Mouse (Mus musculus): ENCODE measurements around the gene Prkag2. TPM values are rescaled to one million over a fixed set of nuclear protein-coding genes. Genes with fewer than 3 reads are reported as not detected.

Prkag2 gene
- polyA plus RNA-seq, 1 experiment from 2014 or later, result 125 TPM

DNA sequence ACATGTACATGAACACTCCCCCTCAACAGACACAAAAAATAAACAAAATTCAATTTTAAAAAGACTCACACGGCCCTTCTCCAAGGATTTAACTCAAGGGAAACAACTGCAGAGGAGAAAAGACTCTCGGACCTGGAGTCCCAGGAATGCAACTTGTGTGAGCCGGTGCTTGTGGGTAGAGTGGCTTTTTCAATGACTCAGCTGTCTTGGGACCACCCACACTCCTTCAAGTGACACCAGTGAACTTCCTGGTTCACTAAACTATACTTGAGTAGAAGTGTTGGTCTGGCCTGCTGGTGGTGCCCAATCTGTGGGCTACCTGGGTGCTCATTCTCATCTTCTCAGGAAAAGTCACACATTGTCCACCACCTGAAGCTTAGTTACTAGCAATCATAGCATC lies 53.7 kb downstream of the Prkag2 start:
- Histone ChIP-seq H3K27me3 (ENCODE audit: control insufficient read depth, insufficient read depth, low read length) (no peaks in the 10 kb centered on the region), H3K4me1 (ENCODE audit: control insufficient read depth, insufficient read depth, low read length) (0 out of 2 replicates have a peak, but pooled peaks cover 2% of the 10 kb centered on the region), H3K9me3 (replicated peaks; ENCODE audit: control insufficient read depth, low read length) (no peaks in the 10 kb centered on the region; the same call in 1 of the 2 replicates), H3K4me2 (ENCODE audit: low read depth, low read length) (no peak overlapping the region), H3K36me3 (ENCODE audit: control insufficient read depth, insufficient read depth) (no peaks in the 10 kb centered on the region), H3K9ac (ENCODE audit: low read length) (no peak overlapping the region), H3K27ac (ENCODE audit: low read length) (no peak overlapping the region), H3K4me3 (ENCODE audit: low read length) (no peak overlapping the region)
- WGBS, result 69% methylated on average over 3 of the region's 3 CpGs
- ATAC-seq (replicated peaks; ENCODE audit: extremely low read depth, insufficient read depth, low FRiP score), result no peak

DNA sequence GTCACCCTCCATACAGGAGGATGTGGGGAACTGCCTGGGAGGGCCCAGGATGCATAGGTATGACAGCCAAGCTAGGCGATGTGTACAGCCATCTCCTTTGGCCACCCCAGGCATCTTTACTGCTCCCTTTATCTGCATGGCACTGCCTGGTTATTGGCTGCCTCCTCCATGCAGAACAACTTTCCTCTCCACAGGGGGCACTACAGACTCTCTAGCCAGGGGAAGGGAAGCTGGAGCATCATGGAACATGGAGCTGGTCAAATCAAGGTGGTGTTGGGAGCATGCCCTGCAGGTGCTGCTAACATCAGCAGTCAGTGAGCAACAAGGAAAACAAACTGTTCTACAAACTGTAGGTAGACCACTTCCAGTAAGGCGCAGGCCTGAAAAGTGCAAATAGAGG lies 56.4 kb downstream of the Prkag2 start:
- Histone ChIP-seq H3K4me3 (ENCODE audit: low read length) (no peak overlapping the region), H3K9me3 (replicated peaks; ENCODE audit: control insufficient read depth, low read length) (no peaks in the 10 kb centered on the region; the same call in 1 of the 2 replicates), H3K36me3 (ENCODE audit: control insufficient read depth, insufficient read depth) (no peaks in the 10 kb centered on the region), H3K27ac (ENCODE audit: low read length) (no peak overlapping the region), H3K9ac (ENCODE audit: low read length) (no peak overlapping the region), H3K4me2 (ENCODE audit: low read depth, low read length) (no peak overlapping the region), H3K4me1 (ENCODE audit: control insufficient read depth, insufficient read depth, low read length) (peaks cover 5% of the 10 kb centered on the region; the same call in 1 of the 2 replicates), H3K27me3 (ENCODE audit: control insufficient read depth, insufficient read depth, low read length) (no peaks in the 10 kb centered on the region)
- ATAC-seq (replicated peaks; ENCODE audit: extremely low read depth, insufficient read depth, low FRiP score), result no peak
- WGBS, result 89% methylated on average over 2 of the region's 2 CpGs

DNA sequence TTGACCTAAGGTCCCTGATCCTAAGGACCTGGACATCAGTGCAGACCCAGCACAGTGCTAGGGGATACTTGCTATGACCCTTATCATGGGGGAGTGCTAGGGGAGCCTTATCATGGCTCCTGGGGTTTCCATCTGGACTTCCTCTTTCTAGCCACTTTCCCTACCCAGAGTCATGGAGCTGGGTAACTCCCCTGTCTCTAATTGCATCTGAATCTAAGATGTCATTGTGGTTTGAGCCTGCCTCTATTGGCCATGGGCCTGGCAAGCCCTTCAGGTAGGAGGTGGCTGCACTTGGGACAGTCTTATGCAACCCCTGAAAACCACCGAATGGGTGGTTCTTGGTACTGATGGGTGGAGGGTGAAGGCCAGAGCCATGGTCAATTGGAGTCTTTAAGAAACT lies 58.5 kb downstream of the Prkag2 start:
- no peak overlapping the region for H3K9ac ChIP-seq (ENCODE audit: low read length)
- no peaks in the 10 kb centered on the region; the same call in 1 of the 2 replicates for H3K9me3 ChIP-seq (replicated peaks; ENCODE audit: control insufficient read depth, low read length)
- no peak overlapping the region for H3K4me3 ChIP-seq (ENCODE audit: low read length)
- H3K4me2 ChIP-seq (ENCODE audit: low read depth, low read length), result no peak overlapping the region
- peaks cover 5% of the 10 kb centered on the region; the same call in 1 of the 2 replicates for H3K4me1 ChIP-seq (ENCODE audit: control insufficient read depth, insufficient read depth, low read length)
- ATAC-seq (replicated peaks; ENCODE audit: extremely low read depth, insufficient read depth, low FRiP score), result no peak
- no peaks in the 10 kb centered on the region for H3K27me3 ChIP-seq (ENCODE audit: control insufficient read depth, insufficient read depth, low read length)
- 85% methylated on average over 1 of the region's 1 CpGs for WGBS
- no peaks in the 10 kb centered on the region for H3K36me3 ChIP-seq (ENCODE audit: control insufficient read depth, insufficient read depth)
- H3K27ac ChIP-seq (ENCODE audit: low read length), result no peak overlapping the region

DNA sequence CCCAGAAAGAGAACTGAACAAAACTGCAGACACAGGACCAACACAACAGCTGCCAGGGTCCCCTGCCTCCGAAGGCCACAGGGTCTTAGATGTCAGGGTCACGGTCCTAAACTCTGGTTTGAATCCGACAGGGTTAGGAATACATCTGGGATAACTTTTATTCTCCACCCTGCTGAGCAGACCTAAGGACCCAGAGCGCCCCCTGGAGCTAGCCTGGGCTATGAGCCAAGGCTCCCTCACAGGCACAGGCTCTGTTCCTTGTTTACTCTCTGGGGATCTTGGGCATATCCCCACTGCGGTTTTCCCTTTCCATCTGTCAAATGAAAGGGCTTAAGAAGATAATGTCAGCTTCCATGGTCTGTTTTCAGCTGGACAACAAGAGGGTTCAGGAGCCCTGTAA lies 59.1 kb downstream of the Prkag2 start:
- no peak overlapping the region for H3K4me2 ChIP-seq (ENCODE audit: low read depth, low read length)
- ATAC-seq (replicated peaks; ENCODE audit: extremely low read depth, insufficient read depth, low FRiP score), result no peak
- H3K27me3 ChIP-seq (ENCODE audit: control insufficient read depth, insufficient read depth, low read length), result no peaks in the 10 kb centered on the region
- H3K27ac ChIP-seq (ENCODE audit: low read length), result no peak overlapping the region
- H3K9me3 ChIP-seq (replicated peaks; ENCODE audit: control insufficient read depth, low read length), result no peaks in the 10 kb centered on the region; the same call in 1 of the 2 replicates
- no peak overlapping the region for H3K9ac ChIP-seq (ENCODE audit: low read length)
- peaks cover 5% of the 10 kb centered on the region; the same call in 1 of the 2 replicates for H3K4me1 ChIP-seq (ENCODE audit: control insufficient read depth, insufficient read depth, low read length)
- H3K36me3 ChIP-seq (ENCODE audit: control insufficient read depth, insufficient read depth), result no peaks in the 10 kb centered on the region
- WGBS, result 29% methylated on average over 5 of the region's 5 CpGs
- no peak overlapping the region for H3K4me3 ChIP-seq (ENCODE audit: low read length)

DNA sequence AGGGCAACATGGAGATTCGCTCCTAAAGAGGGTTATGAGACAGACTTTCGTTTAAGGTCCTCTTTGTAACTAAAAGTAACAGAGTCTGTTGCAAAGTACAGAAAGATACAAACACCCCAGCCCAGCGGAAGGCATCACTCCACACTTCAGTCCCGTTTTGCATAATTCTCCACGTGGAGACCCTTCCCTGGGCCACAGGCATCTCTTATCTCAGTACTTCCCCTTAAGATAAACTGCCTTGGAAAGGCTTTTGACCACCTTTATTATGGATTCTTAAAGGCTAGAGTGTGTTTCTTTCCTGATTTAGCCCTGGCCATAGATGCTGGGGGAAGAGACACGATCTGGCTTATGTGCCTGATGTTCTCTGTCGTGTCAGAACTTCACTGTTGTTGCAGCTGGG lies 59.5 kb downstream of the Prkag2 start:
- Histone ChIP-seq H3K36me3 (ENCODE audit: control insufficient read depth, insufficient read depth) (no peaks in the 10 kb centered on the region), H3K27me3 (ENCODE audit: control insufficient read depth, insufficient read depth, low read length) (no peaks in the 10 kb centered on the region), H3K4me3 (ENCODE audit: low read length) (no peak overlapping the region), H3K27ac (ENCODE audit: low read length) (no peak overlapping the region), H3K9ac (ENCODE audit: low read length) (no peak overlapping the region), H3K4me1 (ENCODE audit: control insufficient read depth, insufficient read depth, low read length) (peaks cover 5% of the 10 kb centered on the region; the same call in 1 of the 2 replicates), H3K4me2 (ENCODE audit: low read depth, low read length) (no peak overlapping the region), H3K9me3 (replicated peaks; ENCODE audit: control insufficient read depth, low read length) (no peaks in the 10 kb centered on the region; the same call in 1 of the 2 replicates)
- WGBS, result 31% methylated on average over 7 of the region's 7 CpGs
- no peak for ATAC-seq (replicated peaks; ENCODE audit: extremely low read depth, insufficient read depth, low FRiP score)

DNA sequence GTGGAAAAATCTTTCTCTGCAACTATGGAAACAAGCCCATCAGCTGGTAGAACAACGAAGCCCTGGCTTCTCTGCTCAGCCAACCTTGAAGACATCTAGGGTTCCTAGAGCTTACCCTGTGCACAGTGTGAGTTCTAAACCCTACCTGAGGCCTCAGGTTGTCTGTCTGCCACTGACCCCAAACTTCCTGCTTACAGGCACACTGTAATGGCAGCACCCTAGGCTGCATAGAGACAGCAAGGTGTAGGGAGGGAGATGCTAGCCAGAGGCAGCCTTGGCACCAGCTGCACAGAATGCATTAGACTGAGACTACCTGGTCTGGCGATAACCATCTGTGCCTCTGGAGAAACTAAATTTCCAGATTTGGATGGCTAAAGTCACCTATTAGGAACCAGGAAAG lies 61.6 kb downstream of the Prkag2 start:
- Histone ChIP-seq H3K36me3 (ENCODE audit: control insufficient read depth, insufficient read depth) (no peaks in the 10 kb centered on the region), H3K4me2 (ENCODE audit: low read depth, low read length) (no peak overlapping the region), H3K4me3 (ENCODE audit: low read length) (no peak overlapping the region), H3K27me3 (ENCODE audit: control insufficient read depth, insufficient read depth, low read length) (no peaks in the 10 kb centered on the region), H3K9me3 (replicated peaks; ENCODE audit: control insufficient read depth, low read length) (no peaks in the 10 kb centered on the region; the same call in 1 of the 2 replicates), H3K27ac (ENCODE audit: low read length) (no peak overlapping the region), H3K9ac (ENCODE audit: low read length) (no peak overlapping the region), H3K4me1 (ENCODE audit: control insufficient read depth, insufficient read depth, low read length) (peaks cover 5% of the 10 kb centered on the region; the same call in 1 of the 2 replicates)
- no peak for ATAC-seq (replicated peaks; ENCODE audit: extremely low read depth, insufficient read depth, low FRiP score)
- WGBS, result 92% methylated on average over 2 of the region's 2 CpGs

DNA sequence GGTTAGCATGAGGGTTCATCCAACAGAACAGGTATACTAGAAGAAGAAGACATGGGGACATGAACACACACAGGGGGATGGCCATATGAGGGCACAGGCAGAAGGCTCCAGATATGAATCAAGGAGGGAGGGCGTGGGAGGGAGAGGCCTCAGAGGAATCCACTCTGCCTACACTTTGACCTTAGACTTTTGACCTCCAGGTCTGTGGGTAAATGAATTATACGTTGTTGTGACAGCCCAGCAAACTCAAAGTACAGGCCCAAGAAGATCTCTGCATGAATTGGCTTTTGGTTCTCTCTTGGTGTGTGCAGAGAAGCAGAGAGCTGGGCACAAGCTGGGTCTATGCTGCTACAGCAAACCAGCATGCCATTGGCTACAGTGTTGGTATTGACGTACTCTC lies 65.1 kb downstream of the Prkag2 start:
- Histone ChIP-seq H3K27me3 (ENCODE audit: control insufficient read depth, insufficient read depth, low read length) (no peaks in the 10 kb centered on the region), H3K9me3 (replicated peaks; ENCODE audit: control insufficient read depth, low read length) (no peaks in the 10 kb centered on the region; the same call in 1 of the 2 replicates), H3K4me2 (ENCODE audit: low read depth, low read length) (no peak overlapping the region), H3K36me3 (ENCODE audit: control insufficient read depth, insufficient read depth) (no peaks in the 10 kb centered on the region), H3K4me3 (ENCODE audit: low read length) (no peak overlapping the region), H3K27ac (ENCODE audit: low read length) (no peak overlapping the region), H3K4me1 (ENCODE audit: control insufficient read depth, insufficient read depth, low read length) (peaks cover 14% of the 10 kb centered on the region), H3K9ac (ENCODE audit: low read length) (no peak overlapping the region)
- ATAC-seq (replicated peaks; ENCODE audit: extremely low read depth, insufficient read depth, low FRiP score), result no peak
- 83% methylated on average over 3 of the region's 3 CpGs for WGBS

DNA sequence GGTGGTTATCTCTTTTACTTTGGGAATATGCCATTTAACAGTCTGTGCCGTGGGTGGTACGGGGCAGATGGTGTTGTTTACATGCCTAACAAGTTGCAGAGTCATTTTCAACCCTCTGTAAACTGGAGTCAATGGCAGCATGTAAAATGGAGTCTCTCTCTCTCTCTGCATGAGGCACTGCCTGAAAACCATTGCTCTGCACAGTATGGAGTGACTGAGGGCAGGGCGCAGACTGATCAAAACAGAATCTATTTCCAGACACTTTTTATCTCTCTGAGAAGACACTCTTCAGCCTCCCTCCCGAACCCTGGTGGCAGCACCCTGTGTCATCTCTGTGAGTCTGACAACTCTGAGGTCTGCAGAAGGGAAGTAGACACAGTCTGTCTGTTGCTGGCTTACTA lies 69.0 kb downstream of the Prkag2 start:
- Histone ChIP-seq H3K36me3 (ENCODE audit: control insufficient read depth, insufficient read depth) (no peaks in the 10 kb centered on the region), H3K27ac (ENCODE audit: low read length) (no peak overlapping the region; the same call in 1 of the 2 replicates), H3K9me3 (replicated peaks; ENCODE audit: control insufficient read depth, low read length) (no peaks in the 10 kb centered on the region), H3K27me3 (ENCODE audit: control insufficient read depth, insufficient read depth, low read length) (no peaks in the 10 kb centered on the region), H3K4me3 (ENCODE audit: low read length) (no peak overlapping the region), H3K9ac (ENCODE audit: low read length) (no peak overlapping the region), H3K4me1 (ENCODE audit: control insufficient read depth, insufficient read depth, low read length) (peaks cover 27% of the 10 kb centered on the region), H3K4me2 (ENCODE audit: low read depth, low read length) (no peak overlapping the region)
- 53% methylated on average over 4 of the region's 4 CpGs for WGBS
- no peak for ATAC-seq (replicated peaks; ENCODE audit: extremely low read depth, insufficient read depth, low FRiP score)

DNA sequence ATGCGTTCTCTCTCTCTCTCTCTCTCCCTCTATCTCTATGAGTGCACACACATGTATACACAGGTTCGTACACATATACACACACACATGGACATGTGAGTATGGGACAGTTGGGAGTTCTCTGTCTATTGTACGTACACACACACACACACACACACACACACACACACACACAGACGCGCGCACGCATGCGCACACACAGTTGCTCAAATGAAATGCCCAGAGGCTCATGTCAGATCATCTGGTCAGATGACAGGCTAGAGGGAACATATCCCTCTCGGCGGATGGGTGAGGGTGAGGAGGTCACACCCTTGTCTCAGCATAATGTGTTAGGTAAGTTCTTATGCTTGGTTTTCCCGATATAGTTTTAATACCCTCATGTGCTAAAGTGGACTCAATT lies 69.4 kb downstream of the Prkag2 start:
- H3K4me1 ChIP-seq (ENCODE audit: control insufficient read depth, insufficient read depth, low read length), result peaks cover 27% of the 10 kb centered on the region

More for the DNA sequence above, 69.4 kb downstream of the Prkag2 start:
- Histone ChIP-seq H3K9me3 (replicated peaks; ENCODE audit: control insufficient read depth, low read length) (no peaks in the 10 kb centered on the region), H3K4me2 (ENCODE audit: low read depth, low read length) (no peak overlapping the region), H3K36me3 (ENCODE audit: control insufficient read depth, insufficient read depth) (no peaks in the 10 kb centered on the region), H3K9ac (ENCODE audit: low read length) (no peak overlapping the region), H3K27ac (ENCODE audit: low read length) (peak overlapping the region; percentile 56), H3K4me3 (ENCODE audit: low read length) (no peak overlapping the region), H3K27me3 (ENCODE audit: control insufficient read depth, insufficient read depth, low read length) (no peaks in the 10 kb centered on the region)
- no peak for ATAC-seq (replicated peaks; ENCODE audit: extremely low read depth, insufficient read depth, low FRiP score)
- 73% methylated on average over 11 of the region's 11 CpGs for WGBS
